Mouse (Mus musculus) CH12.LX (cell line): ENCODE data around the gene Rrp36.

Experiments
- CTCF ChIP-seq, 2 experiments: IDR thresholded peaks in 1 of 2; conservative IDR thresholded peaks in 1 of 2; 2 replicates each; pipeline ENCODE4 v1.5.1; 2011 to 2012; ENCODE audit warnings: low read depth in 2 of 2, low read length in 2 of 2, improper control_type of control experiment in 1 of 2, inconsistent platforms in 1 of 2, mild to moderate bottlenecking in 1 of 2, moderate library complexity in 1 of 2
- HCFC1 ChIP-seq: IDR thresholded peaks from 2 replicates; pipeline ENCODE4 v1.6.1; 2012; ENCODE audit warnings: low read depth, mild to moderate bottlenecking, inconsistent platforms, low read length, improper control_type of control experiment
- MAZ ChIP-seq: IDR thresholded peaks from 2 replicates; pipeline ENCODE4 v1.6.1; 2012; ENCODE audit warnings: low read depth, mild to moderate bottlenecking, inconsistent platforms, low read length, improper control_type of control experiment, moderate library complexity
- POLR2AphosphoS2 ChIP-seq: IDR thresholded peaks from 2 replicates; pipeline ENCODE4 v1.6.1; 2011; ENCODE audit warnings: low read depth, low read length, improper control_type of control experiment
- SMC3 ChIP-seq: IDR thresholded peaks from 2 replicates; pipeline ENCODE4 v1.6.1; 2011; ENCODE audit warnings: low read depth, low read length, improper control_type of control experiment
- ZMIZ1 ChIP-seq: IDR thresholded peaks from 2 replicates; pipeline ENCODE4 v1.6.1; 2012; ENCODE audit warnings: low read depth, mild to moderate bottlenecking, inconsistent platforms, low read length, improper control_type of control experiment

DNA sequence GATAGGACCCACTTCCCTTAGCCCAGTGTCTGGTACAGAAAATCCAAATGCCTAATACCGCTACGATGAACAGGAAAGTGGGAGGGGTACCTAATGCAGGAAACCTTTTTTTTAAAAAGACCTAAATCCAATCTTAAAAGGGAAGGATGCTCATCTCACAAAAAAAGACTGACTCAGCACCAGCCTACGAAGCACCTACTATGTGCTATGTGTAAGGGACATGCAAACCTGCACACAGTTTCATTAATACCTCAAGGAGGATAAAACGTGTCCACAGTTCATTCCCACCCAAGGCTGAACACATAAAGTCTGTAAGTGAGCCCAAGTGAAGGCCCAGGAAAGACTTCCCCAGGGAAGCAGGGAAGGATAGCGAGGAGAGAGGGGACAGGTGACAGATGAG, 28.4 kb upstream of the Rrp36 start:
- TF ChIP-seq MAZ (no peak), HCFC1 (no peak), POLR2AphosphoS2 (no peak), ZMIZ1 (no peak), SMC3 (no peak), CTCF (conservative IDR thresholded peaks at IDR 0.05 in 1 of 2, IDR thresholded peaks at IDR 0.05 in 1 of 2; ENCODE audit: low read depth in 2 of 2, low read length in 2 of 2) (no peak)
